Mouse (Mus musculus) adrenal gland, postnatal 36 days (tissue): ENCODE results near the gene Eomes. TPM values are rescaled to one million over a fixed set of nuclear protein-coding genes. Genes with fewer than 3 reads are reported as not detected.

Experiments
- DNase-seq, 2 experiments: peaks; one replicate each; pipeline ENCODE4 v3.0.0; 2021; ENCODE audit warnings: mixed read lengths in 1 of 2
- total RNA-seq, 2 experiments: library from RNA; stranded (reverse); gene quantifications; 2 replicates each; pipeline ENCODE4 v1.2.3; 2021

Gene Eomes
- total RNA-seq, 2 experiments from 2014 or later: 0.30 to 0.33 TPM

DNA sequence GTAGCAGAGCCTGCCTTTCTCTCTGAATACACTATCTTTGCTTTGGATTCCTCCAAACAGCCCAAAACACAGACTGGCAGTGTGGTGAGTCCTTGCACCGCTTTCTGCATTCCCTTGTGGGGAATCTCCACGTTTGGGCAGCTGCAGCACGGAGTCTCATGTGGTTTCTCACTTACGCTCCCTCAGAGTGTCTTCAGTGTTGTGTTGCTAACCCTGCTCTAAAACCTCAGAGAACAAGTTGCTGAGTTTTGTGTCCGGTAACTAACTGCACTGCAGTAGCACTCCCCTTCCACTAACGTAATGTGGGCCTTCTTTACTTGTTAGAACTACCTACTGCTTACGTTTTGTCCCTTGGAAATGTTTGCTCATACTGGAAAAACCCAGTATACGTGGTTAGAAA is 41.1 kb downstream of the Eomes start:
- no peak for DNase-seq

DNA sequence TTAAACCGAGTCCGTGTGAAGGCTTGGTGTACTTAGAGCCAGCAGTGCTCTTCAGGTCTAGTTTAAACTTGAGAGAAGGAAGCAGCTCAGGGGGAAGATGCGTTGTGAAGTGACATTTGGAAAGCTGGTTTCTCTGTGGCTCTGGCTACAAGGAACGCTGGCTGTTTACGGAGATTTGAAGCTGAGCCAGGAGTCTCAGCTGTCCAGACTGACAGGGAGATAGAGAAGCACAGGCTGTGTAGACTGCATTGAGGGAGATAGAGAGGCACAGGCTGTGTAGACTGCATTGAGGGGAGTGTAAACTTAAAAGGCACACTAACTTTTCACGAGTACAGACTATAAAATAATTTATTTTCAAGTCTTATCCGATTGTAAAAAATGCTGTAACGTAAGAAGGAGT is 42.0 kb downstream of the Eomes start:
- peak; percentile 51 to 66 for DNase-seq

DNA sequence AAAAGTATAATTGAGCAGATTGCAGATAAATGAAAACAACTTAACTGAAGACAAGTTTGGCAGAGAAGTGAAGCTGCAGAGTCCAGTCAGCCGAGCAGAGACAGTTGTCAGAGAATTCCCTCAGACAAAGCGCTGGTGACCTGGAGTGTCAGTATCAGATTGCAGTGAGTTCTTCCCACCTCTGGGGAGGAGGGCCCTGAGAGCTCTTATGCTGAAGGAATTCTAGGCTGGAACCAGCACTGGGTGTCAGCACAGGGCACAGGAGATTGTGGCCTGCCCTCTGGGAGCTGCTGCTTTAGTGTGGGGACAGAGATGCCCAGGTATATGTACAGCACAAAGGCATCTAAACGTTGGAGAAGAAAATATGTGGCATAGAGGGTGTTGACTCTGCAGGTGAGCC is 42.8 kb downstream of the Eomes start:
- peak in 1 of 2 experiments; percentile 28 for DNase-seq

GRCm38 (mm10) chr9:118521659-118522058 is 43.6 kb downstream of the Eomes start:
- DNase-seq: no peak

DNA sequence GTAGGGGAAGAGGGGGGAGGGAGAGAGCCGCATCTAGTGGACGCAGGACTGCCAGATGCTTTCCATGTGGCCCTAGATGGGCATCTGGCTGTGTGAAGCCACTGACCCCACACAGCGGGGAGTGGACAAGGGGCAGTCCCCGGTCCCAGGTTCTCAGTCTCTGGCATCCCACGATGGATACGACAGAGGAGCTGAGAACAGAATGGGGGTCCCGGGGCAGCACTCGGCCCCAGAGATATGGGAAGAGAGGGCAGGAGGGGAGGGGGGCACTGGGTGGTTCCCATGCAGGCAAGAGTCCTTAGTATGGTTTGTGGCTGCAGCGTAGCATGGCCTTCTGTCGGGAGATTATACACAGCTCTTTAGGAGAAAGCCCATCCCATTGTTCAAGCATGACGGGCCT is 45.7 kb downstream of the Eomes start:
- DNase-seq: no peak

DNA sequence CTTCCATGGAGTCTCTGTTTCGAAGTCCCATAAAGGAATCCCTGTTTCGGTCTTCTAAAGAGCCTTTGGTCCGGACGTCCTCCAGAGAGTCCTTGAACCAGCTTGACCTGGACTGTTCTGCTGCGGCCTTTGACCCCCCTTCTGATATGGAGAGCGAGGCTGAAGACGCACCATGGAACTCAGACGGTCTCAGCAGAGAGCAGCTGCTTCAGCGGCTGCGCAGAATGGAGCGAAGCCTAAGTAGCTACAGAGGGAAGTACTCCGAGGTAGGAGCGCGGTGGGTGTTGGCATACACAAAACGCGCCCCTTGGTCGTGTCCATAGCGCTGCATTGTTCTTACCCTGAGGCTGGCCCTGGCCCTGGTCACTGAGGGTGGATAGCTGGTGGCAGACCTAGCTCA is 49.0 kb downstream of the Eomes start:
- DNase-seq: no peak

- DNase-seq: no peak
Measured at GRCm38 (mm10) chr9:118529783-118530182, 51.8 kb downstream of the Eomes start.

DNA sequence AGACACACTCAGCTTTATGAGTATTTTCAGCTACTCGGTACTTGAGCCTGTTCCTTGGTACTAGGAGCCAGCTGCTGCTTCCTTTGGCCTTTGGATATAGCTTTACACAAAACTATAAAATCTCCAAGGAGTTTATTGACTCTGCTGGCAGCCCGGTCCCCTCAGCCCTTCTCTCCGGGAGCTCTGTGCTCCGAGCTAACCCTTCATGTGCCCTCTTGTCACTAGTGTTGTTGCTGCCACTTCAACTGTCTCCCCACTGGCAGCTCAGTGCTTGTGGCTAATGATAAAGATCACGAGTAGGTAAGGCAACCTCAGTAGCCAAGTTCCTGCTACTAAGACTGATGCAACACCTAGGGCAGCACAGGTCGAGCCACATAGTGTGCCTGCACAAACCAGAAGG is 52.7 kb downstream of the Eomes start:
- no peak for DNase-seq

- DNase-seq: peak; percentile 27 to 35
Measured at GRCm38 (mm10) chr9:118532516-118533205, 54.6 kb downstream of the Eomes start.

Other genes with a start within 250 kb of the Eomes start
- gene Golga4, start 28.1 kb downstream of the Eomes start, total RNA-seq: 100 to 1,000 TPM; 110 to 143 TPM
- 10 to 100 TPM; 56.9 to 81.3 TPM for gene Itga9, start 128.5 kb downstream of the Eomes start, total RNA-seq